Mouse (Mus musculus): ENCODE measurements around the gene Gm13723.

Gene Gm13723

GRCm38 (mm10) chr2:86874702-86875101 is at the start of gene Gm13723:
Gene Gm13723 (minus strand): TSS chr2:86874802.
- DNase-seq = no peak

- no peak for DNase-seq
Observed at GRCm38 (mm10) chr2:86905647-86906046, 31.0 kb upstream of the Gm13723 start.

- DNase-seq = no peak
Observed at GRCm38 (mm10) chr2:86892116-86892515, 17.5 kb upstream of the Gm13723 start, which contains the start of gene Olfr1097. Gene Olfr1097 (minus strand): TSS chr2:86892216.

GRCm38 (mm10) chr2:86851596-86851995 is 23.0 kb downstream of the Gm13723 start, which contains the start of gene Olfr1095:
Gene Olfr1095 (minus strand): TSS chr2:86851696.
- no peak for DNase-seq

GRCm38 (mm10) chr2:86824363-86824762 is 50.2 kb downstream of the Gm13723 start, which contains the start of gene Olfr1094:
Gene Olfr1094 (plus strand): TSS chr2:86824663.
- DNase-seq = no peak

Data from heart, adult 11 months (tissue).